Mouse (Mus musculus): ENCODE data around the gene Nexn. TPM values are rescaled to one million over a fixed set of nuclear protein-coding genes. Genes with fewer than 3 reads are reported as not detected.

The Nexn gene
- polyA plus RNA-seq, 1 experiment from 2014 or later: 2.5 TPM

DNA sequence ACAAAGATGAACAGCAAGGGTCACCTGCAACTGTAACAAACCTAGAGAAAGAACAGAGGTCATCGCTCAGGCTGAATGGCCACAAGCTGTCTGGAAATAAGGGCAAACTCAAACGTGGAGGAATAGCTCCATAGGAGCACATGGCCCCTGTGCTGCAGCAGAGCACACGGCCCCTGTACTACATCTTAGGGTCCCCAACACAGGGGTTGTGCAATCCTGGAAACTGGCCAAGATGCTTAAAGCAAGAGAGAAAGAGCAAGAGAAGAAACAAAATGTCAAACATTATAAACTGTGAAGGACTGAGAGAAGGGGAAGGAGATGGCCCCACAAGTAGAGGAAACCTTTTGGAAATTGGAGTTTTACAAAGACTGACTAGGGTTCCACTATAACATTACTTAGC, 28.2 kb upstream of the Nexn start:
- no peak overlapping the region for H3K4me3 ChIP-seq
- H3K27me3 ChIP-seq (replicated peaks): no peaks in the 10 kb centered on the region
- 69% methylated on average over 3 of the region's 3 CpGs for WGBS (ENCODE audit: insufficient replicate concordance)
- no peak overlapping the region for H3K9ac ChIP-seq
- peaks cover 48% of the 10 kb centered on the region for H3K36me3 ChIP-seq
- H3K4me1 ChIP-seq: no peaks in the 10 kb centered on the region
- no peak overlapping the region for H3K27ac ChIP-seq
- ATAC-seq: no peak
- H3K9me3 ChIP-seq (replicated peaks): no peaks in the 10 kb centered on the region
- H3K4me2 ChIP-seq: no peak overlapping the region

DNA sequence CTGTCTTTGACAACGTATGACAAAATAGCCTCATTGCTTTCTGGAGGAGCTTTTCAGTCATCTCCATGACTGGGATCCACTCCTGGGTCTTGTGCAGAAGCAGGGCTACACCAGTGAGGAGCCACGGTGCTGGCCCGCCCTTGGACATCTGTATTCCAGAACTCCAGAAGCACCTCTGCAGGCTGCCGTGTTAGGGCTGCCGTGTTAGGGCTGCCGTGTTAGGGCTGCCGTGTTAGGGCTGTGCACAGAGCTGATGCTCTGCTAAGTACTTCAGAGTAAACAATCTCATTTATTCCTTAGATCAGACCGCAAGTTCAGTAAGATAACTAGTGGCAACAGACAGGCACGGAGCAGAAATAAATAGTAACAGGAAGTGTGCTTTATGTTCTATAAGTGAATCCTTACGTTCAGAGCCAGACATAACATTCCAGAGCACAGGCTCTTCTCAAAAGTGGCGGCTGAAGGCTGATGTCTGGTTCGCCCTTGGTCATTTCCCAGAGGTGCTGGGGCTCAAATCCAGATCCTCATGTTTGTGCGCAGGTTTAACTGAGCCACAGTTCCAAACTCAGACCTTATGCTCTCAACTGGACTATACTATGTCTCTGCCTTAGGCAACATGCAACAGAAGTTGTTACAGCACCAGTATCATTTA, 27.5 kb upstream of the Nexn start:
- H3K4me1 ChIP-seq: no peaks in the 10 kb centered on the region
- no peak for ATAC-seq
- H3K4me2 ChIP-seq: no peak overlapping the region
- no peaks in the 10 kb centered on the region for H3K27me3 ChIP-seq (replicated peaks)
- H3K9me3 ChIP-seq (replicated peaks): no peaks in the 10 kb centered on the region
- H3K36me3 ChIP-seq: peaks cover 50% of the 10 kb centered on the region
- WGBS (ENCODE audit: insufficient replicate concordance): 74% methylated on average over 13 of the region's 13 CpGs
- H3K27ac ChIP-seq: no peak overlapping the region
- no peak overlapping the region for H3K4me3 ChIP-seq
- no peak overlapping the region for H3K9ac ChIP-seq

DNA sequence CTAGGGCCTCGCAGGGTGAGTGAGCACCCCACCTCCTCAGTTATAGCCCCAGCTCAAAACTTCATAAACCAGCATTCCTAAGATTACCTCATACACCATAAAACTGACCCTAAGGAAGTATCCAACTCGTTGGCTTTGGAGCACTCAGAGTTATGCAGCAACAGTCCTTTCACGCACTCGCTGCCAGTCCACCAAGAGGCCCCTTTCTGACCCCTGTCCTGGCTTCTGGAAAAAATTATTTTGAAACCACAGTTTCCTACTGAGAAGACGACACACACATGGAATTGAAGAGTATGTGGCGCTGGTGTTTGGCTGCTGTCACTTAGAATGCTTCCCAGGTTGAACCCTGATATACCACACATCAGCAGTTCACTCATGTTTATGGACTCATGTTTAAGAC, 25.7 kb upstream of the Nexn start:
- Histone ChIP-seq H3K4me3 (no peak overlapping the region), H3K4me2 (no peak overlapping the region), H3K9me3 (replicated peaks) (no peaks in the 10 kb centered on the region), H3K27me3 (replicated peaks) (no peaks in the 10 kb centered on the region), H3K9ac (no peak overlapping the region), H3K36me3 (peaks cover 46% of the 10 kb centered on the region), H3K4me1 (no peaks in the 10 kb centered on the region), H3K27ac (no peak overlapping the region)
- WGBS (ENCODE audit: insufficient replicate concordance): 84% methylated on average over 6 of the region's 6 CpGs
- no peak for ATAC-seq

DNA sequence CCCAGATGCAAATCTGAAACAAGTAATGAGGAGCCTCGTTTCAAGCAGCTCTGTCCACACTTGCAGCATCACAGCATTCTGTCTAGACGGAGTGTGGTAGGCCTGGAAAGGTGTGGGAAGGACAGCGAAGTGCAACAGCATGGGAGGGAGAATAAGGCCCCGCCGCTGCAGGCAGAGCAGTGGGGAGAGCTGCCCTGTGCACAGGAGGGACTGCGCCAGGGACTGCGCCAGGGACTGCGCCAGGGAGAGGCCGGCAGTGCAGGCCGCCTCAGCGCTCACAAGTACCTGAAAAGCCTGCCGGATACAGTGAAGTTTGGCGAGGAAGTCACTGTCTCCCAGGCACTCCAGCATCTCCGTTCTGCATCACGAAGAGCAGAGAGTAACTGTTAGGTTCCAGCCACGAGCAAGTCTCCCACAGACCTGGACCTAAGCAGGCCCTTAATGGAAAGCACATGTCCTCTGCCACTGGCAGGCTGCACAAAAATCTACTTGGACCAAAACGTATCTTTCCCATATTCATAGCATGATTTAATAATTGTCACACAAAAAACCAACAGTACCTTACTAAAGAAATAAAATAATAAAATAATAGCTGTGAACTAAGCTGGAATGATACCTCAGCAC, 24.1 kb upstream of the Nexn start:
- no peak overlapping the region for H3K4me2 ChIP-seq
- 82% methylated on average over 17 of the region's 17 CpGs for WGBS (ENCODE audit: insufficient replicate concordance)
- no peak overlapping the region for H3K9ac ChIP-seq
- H3K4me3 ChIP-seq: no peak overlapping the region
- H3K36me3 ChIP-seq: peaks cover 41% of the 10 kb centered on the region
- no peaks in the 10 kb centered on the region for H3K4me1 ChIP-seq
- no peak for ATAC-seq
- no peaks in the 10 kb centered on the region for H3K27me3 ChIP-seq (replicated peaks)
- H3K9me3 ChIP-seq (replicated peaks): no peaks in the 10 kb centered on the region
- H3K27ac ChIP-seq: no peak overlapping the region

DNA sequence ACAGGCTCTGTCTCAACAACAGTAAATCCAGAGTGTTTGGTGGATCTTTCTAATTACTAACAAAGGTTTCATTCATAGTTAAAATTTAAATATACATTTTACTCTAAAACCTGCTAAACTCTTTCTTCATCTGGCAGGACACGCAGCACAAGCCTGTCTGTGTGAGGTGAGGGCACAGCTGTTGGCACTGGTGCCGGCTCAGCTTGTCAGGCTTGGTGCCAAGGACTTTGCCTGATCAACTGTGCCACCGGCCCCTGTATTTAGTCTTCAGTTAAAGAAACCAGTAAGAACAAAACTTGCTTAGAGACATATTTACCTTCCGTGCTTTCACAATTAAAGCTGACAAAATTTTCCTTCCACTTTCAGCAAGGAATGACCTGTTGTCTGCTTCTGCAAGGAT, 22.6 kb upstream of the Nexn start:
- Histone ChIP-seq H3K9me3 (replicated peaks) (no peaks in the 10 kb centered on the region), H3K4me3 (no peak overlapping the region), H3K36me3 (peaks cover 48% of the 10 kb centered on the region), H3K4me1 (no peaks in the 10 kb centered on the region), H3K4me2 (no peak overlapping the region), H3K27me3 (replicated peaks) (no peaks in the 10 kb centered on the region), H3K27ac (no peak overlapping the region), H3K9ac (no peak overlapping the region)
- WGBS (ENCODE audit: insufficient replicate concordance): 86% methylated on average over 4 of the region's 4 CpGs
- ATAC-seq: no peak

DNA sequence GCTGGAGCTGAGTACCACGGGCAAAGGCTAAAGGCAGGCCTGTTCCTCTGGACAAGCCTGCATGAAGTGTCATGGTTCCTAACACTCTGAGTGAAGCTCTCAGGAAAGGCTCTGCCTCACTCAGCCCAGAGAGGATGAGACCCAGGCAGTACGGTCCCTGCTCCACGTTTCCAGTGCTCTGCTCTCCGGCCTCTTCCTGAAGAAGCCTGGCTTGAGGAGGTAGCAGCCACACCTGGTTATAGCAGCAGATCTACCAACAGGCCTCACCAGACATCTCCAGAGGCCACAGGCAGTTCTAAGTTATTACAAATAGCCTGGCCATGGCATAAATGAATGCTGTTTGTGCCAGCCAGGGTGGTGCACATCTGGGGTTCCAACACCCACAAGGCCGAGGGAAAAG, 22.1 kb upstream of the Nexn start:
- H3K4me3 ChIP-seq: no peak overlapping the region
- ATAC-seq: no peak
- no peak overlapping the region for H3K4me2 ChIP-seq
- H3K27me3 ChIP-seq (replicated peaks): no peaks in the 10 kb centered on the region
- H3K9ac ChIP-seq: no peak overlapping the region
- H3K4me1 ChIP-seq: no peaks in the 10 kb centered on the region
- 85% methylated on average over 5 of the region's 5 CpGs for WGBS (ENCODE audit: insufficient replicate concordance)
- H3K9me3 ChIP-seq (replicated peaks): no peaks in the 10 kb centered on the region
- H3K27ac ChIP-seq: no peak overlapping the region
- H3K36me3 ChIP-seq: peaks cover 47% of the 10 kb centered on the region

DNA sequence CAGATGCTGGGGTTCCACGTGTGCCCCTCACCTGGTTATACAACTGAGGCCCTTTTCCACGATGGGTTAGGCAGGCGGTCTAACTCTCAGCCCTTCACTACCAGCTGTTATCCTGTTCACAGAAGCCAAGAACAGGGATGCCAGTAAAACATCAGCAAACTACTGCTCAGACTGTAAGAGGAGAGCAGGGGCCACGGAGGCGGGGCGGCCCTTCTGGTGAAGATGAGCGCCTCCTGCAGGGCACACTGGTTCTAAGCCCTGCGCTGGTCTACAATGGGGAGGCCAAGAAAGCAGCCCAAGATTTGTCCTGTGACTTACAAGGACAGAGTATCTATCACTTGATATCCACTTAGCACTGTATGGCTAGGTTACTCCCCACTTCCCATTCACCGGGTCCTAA, 21.7 kb upstream of the Nexn start:
- no peak for ATAC-seq
- H3K27ac ChIP-seq: no peak overlapping the region
- peaks cover 49% of the 10 kb centered on the region for H3K36me3 ChIP-seq
- WGBS (ENCODE audit: insufficient replicate concordance): 80% methylated on average over 9 of the region's 9 CpGs
- H3K9me3 ChIP-seq (replicated peaks): no peaks in the 10 kb centered on the region
- H3K4me2 ChIP-seq: no peak overlapping the region
- H3K27me3 ChIP-seq (replicated peaks): no peaks in the 10 kb centered on the region
- no peak overlapping the region for H3K4me3 ChIP-seq
- H3K9ac ChIP-seq: no peak overlapping the region
- H3K4me1 ChIP-seq: no peaks in the 10 kb centered on the region

DNA sequence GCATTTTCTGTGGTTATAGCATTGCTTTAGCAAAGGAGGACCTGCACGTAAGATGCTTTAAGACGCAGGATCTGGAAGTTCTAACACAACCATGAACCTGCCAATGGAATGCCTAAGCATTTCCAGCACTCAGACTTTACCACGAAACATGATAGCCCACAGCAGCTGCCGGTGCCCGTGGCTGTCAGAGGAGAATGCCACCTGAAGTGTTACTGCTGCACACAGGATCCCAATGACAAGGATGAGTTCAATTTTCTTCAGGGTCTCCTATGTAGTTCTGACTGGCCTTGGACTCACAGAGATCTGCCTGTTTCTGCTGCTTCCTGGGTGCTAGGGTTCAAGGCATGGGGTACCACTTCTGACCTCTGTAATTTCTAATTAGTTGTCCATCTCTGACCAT, 18.6 kb upstream of the Nexn start:
- Histone ChIP-seq H3K9ac (no peak overlapping the region), H3K27ac (no peak overlapping the region), H3K9me3 (replicated peaks) (no peaks in the 10 kb centered on the region), H3K36me3 (peaks cover 54% of the 10 kb centered on the region), H3K27me3 (replicated peaks) (no peaks in the 10 kb centered on the region), H3K4me2 (no peak overlapping the region), H3K4me1 (peaks cover 6% of the 10 kb centered on the region), H3K4me3 (no peak overlapping the region)
- WGBS (ENCODE audit: insufficient replicate concordance): 82% methylated on average over 5 of the region's 5 CpGs
- ATAC-seq: no peak

DNA sequence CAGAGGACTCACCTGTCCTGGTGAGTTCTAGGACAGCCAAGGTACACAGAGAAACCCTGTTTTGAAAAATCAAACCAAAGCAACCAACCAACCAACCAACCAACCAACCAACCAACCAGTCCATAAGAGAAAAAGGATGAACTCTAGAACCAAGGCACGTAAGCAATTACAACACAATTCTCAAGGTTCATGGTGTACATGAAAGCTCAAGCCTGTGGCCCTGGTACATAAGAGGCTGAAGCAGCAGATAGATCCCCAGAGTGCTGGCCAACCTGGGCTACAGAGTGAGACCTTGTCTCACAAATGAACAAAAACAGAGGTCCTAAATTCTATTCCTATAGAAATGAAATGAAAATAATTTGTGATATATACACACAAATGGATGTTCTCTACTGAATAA, 18.2 kb upstream of the Nexn start:
- no peak overlapping the region for H3K4me2 ChIP-seq
- no peak overlapping the region for H3K4me3 ChIP-seq
- no peak overlapping the region for H3K27ac ChIP-seq
- peaks cover 6% of the 10 kb centered on the region for H3K4me1 ChIP-seq
- no peak overlapping the region for H3K9ac ChIP-seq
- H3K9me3 ChIP-seq (replicated peaks): no peaks in the 10 kb centered on the region
- ATAC-seq: no peak
- no peaks in the 10 kb centered on the region for H3K27me3 ChIP-seq (replicated peaks)
- H3K36me3 ChIP-seq: peaks cover 53% of the 10 kb centered on the region
- 89% methylated on average over 1 of the region's 1 CpGs for WGBS (ENCODE audit: insufficient replicate concordance)

DNA sequence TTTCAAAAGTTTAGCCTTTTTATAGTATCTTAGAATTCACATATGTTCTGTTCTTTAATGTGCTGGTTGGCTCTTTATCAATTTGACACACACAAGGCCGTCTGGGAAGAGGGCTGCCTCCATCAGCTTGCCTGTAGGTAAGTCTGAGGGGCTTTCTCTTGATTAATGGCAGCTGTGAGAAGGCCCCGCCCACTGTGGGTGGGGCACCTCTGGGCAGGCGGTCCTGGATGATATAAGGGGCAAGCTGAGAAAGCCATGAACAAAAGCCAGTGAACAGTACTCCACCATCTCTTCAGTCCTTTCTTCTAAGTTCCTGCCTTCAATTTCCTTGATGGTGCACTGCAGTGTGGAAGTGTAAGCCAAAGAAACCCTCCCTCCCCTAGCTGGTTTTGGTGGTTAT, 16.0 kb upstream of the Nexn start:
- no peak overlapping the region for H3K27ac ChIP-seq
- no peak overlapping the region for H3K9ac ChIP-seq
- no peak overlapping the region for H3K4me2 ChIP-seq
- H3K36me3 ChIP-seq: peaks cover 48% of the 10 kb centered on the region
- WGBS (ENCODE audit: insufficient replicate concordance): 35% methylated on average over 3 of the region's 3 CpGs
- H3K4me3 ChIP-seq: no peak overlapping the region
- H3K4me1 ChIP-seq: peaks cover 6% of the 10 kb centered on the region
- H3K9me3 ChIP-seq (replicated peaks): no peaks in the 10 kb centered on the region
- no peaks in the 10 kb centered on the region for H3K27me3 ChIP-seq (replicated peaks)
- peak; percentile 66 for ATAC-seq

DNA sequence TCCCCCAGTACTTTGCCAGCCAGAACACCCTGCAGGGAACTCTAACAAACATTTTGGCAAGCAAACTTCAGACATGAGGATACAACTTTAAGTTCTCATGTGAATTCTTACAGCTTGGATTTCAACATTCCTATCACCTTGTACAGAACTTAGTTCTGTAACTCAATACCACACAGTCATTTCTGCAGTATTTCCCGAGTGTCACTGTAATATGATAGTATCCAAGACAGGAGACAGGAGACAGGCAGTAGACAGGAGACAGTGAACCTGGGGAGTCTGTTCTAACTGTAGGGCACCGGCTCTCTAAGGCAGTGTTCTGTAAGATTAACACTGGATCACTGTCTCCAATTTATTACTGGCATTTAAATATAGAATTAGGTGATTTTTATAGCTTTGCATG, 12.3 kb upstream of the Nexn start:
- no peak overlapping the region for H3K9ac ChIP-seq
- WGBS (ENCODE audit: insufficient replicate concordance): 67% methylated on average over 2 of the region's 2 CpGs
- peaks cover 6% of the 10 kb centered on the region for H3K4me1 ChIP-seq
- H3K27ac ChIP-seq: no peak overlapping the region
- H3K9me3 ChIP-seq (replicated peaks): no peaks in the 10 kb centered on the region
- ATAC-seq: no peak
- H3K4me3 ChIP-seq: no peak overlapping the region
- H3K27me3 ChIP-seq (replicated peaks): no peaks in the 10 kb centered on the region
- no peak overlapping the region for H3K4me2 ChIP-seq
- H3K36me3 ChIP-seq: peaks cover 37% of the 10 kb centered on the region

DNA sequence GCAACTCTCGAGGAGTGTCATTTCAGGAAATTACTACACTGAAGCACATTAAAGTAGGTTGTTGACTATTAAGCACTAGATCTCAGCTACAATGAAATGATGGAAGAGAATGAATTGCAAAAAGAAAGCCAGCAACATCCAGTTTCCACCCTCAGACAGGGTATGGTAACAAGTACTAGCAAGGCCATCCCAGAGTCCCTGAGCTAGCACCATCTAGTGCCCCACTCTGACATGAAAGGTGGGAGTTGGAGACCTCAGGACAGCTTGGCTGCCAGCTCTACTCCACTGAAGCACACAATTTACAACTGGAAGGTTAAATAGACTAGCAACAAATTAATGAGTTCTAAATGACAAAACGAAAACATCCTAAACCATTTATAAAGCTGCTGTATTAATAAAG, 11.8 kb upstream of the Nexn start:
- no peaks in the 10 kb centered on the region for H3K27me3 ChIP-seq (replicated peaks)
- H3K4me2 ChIP-seq: no peak overlapping the region
- H3K4me1 ChIP-seq: peaks cover 6% of the 10 kb centered on the region
- H3K9me3 ChIP-seq (replicated peaks): no peaks in the 10 kb centered on the region
- H3K4me3 ChIP-seq: no peak overlapping the region
- H3K36me3 ChIP-seq: peaks cover 31% of the 10 kb centered on the region
- no peak overlapping the region for H3K27ac ChIP-seq
- H3K9ac ChIP-seq: no peak overlapping the region
- 82% methylated on average over 2 of the region's 2 CpGs for WGBS (ENCODE audit: insufficient replicate concordance)
- ATAC-seq: no peak

DNA sequence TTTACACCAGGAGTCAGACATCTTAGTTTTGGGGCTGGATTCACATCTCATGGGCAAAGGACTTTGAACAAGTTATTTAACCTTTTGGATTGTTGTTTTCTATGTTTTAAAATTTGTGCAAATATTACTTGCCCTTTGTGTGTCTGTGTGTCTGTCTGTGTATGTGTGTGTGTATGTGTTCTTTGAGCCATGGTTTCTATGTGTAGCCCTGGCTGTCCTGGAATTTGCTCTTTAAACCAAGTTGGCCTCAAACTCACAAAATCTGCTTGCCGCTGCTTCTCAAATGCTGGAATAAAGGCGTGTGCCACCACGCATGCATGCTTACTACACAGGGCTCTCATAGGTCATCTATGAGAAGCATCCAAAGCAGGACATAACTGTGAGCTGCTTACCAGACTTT, 10.8 kb upstream of the Nexn start:
- Histone ChIP-seq H3K4me2 (no peak overlapping the region), H3K4me1 (no peaks in the 10 kb centered on the region), H3K9ac (no peak overlapping the region), H3K27me3 (replicated peaks) (no peaks in the 10 kb centered on the region), H3K36me3 (peaks cover 22% of the 10 kb centered on the region), H3K9me3 (replicated peaks) (no peaks in the 10 kb centered on the region), H3K27ac (no peak overlapping the region), H3K4me3 (no peak overlapping the region)
- WGBS (ENCODE audit: insufficient replicate concordance): 74% methylated on average over 3 of the region's 3 CpGs
- ATAC-seq: no peak

All from liver, embryonic 12.5 days (tissue).